9 mouse cellular contexts compared by ENCODE assay signal in genomic region chr17:75931022-75931421, GRCm38 (mm10).
DNase-seq lines count a peak whose midpoint lies in the region; ATAC-seq and TF ChIP-seq lines count a peak whose summit lies in the region.
"Had no signal": no experiment of that assay in that cellular context is flagged by ENCODE, and none has a peak within 500 bp of the region (broad histone marks: within the 10 kb centered on the region; RNA-seq: fewer than 3 reads in every experiment).

No protein-coding gene starts in this region.

- no peaks in the 10 kb centered on the region for H3K27me3 ChIP-seq in cerebellum, adult 2 months (ENCODE audit: control insufficient read depth, insufficient read depth, low read length)
- no peaks in the 10 kb centered on the region for H3K27me3 ChIP-seq in midbrain, postnatal 0 days (ENCODE audit: insufficient read depth, low read length)

- H3K4me3 ChIP-seq in cerebellum, adult 2 months (replicated peaks; ENCODE audit: insufficient read depth, low read depth, low read length) = no peak overlapping the region
- no peak overlapping the region for H3K4me3 ChIP-seq in lung, adult 2 months (replicated peaks; ENCODE audit: extremely low read depth, low read depth, low read length)
- no peak overlapping the region for H3K4me3 ChIP-seq in midbrain, postnatal 0 days (ENCODE audit: low read depth, low read length)

- no peaks in the 10 kb centered on the region for H3K9me3 ChIP-seq in midbrain, postnatal 0 days (ENCODE audit: low read length)

- WGBS in cerebellum, adult 2 months = 93% methylated on average over 1 of the region's 1 CpGs
- WGBS in lung, adult 2 months = 83% methylated on average over 1 of the region's 1 CpGs
- WGBS in midbrain, postnatal 0 days = 64% methylated on average over 1 of the region's 1 CpGs

- no peak for TF ChIP-seq POLR2A in cerebellum, adult 2 months (IDR thresholded peaks at IDR 0.05; ENCODE audit: borderline replicate concordance, insufficient read depth, low read length)
- TF ChIP-seq POLR2A in lung, adult 2 months (IDR thresholded peaks at IDR 0.05; ENCODE audit: borderline replicate concordance, extremely low read depth, low read depth, low read length) = no peak

- H3K27ac ChIP-seq in cerebellum, adult 2 months (ENCODE audit: insufficient read depth, low read length) = no peak overlapping the region
- H3K27ac ChIP-seq in midbrain, postnatal 0 days (ENCODE audit: low read depth, low read length) = no peak overlapping the region

- H3K9ac ChIP-seq in midbrain, postnatal 0 days (replicated peaks; ENCODE audit: low read length, poor library complexity, severe bottlenecking) = no peak overlapping the region

- TF ChIP-seq CTCF in cerebellum, adult 2 months (IDR thresholded peaks at IDR 0.05; ENCODE audit: borderline replicate concordance, insufficient read depth, low read depth, low read length) = peak; percentile 42; the same call in 1 of the 2 replicates
- peak; percentile 35; the same call in 1 of the 2 replicates for TF ChIP-seq CTCF in lung, adult 2 months (IDR thresholded peaks at IDR 0.05; ENCODE audit: insufficient read depth, low read length)
- TF ChIP-seq CTCF in midbrain, postnatal 0 days (IDR thresholded peaks at IDR 0.05) = peak; percentile 87

- H3K4me2 ChIP-seq in midbrain, postnatal 0 days (ENCODE audit: low read depth, low read length, poor library complexity, severe bottlenecking) = no peak overlapping the region

- H3K4me1 ChIP-seq in cerebellum, adult 2 months (ENCODE audit: control insufficient read depth, insufficient read depth, low read length) = no peaks in the 10 kb centered on the region
- H3K4me1 ChIP-seq in lung, adult 2 months (ENCODE audit: control insufficient read depth, insufficient read depth, low read length) = no peaks in the 10 kb centered on the region
- H3K4me1 ChIP-seq in midbrain, postnatal 0 days (ENCODE audit: insufficient read depth, low read length) = no peaks in the 10 kb centered on the region

- no peaks in the 10 kb centered on the region for H3K36me3 ChIP-seq in midbrain, postnatal 0 days (ENCODE audit: insufficient read depth, low read length)
- H3K36me3 ChIP-seq: G1E had no signal

- DNase-seq in cerebellum, adult 2 months = no peak
- DNase-seq in cerebellum, adult 9-11 months = no peak
- DNase-seq in lung, adult 2 months = no peak
- no peak for DNase-seq in lung, postnatal 25 days (ENCODE audit: low spot score)
- peak; percentile 54 for DNase-seq in embryo, embryonic 11.5 days (ENCODE audit: low read depth, low spot score)
- peak; percentile 4 to 20 for DNase-seq in kidney, postnatal 4 days
- peak; percentile 56 for DNase-seq in midbrain, postnatal 0 days (ENCODE audit: low spot score)
- DNase-seq in spleen, postnatal 36 days (ENCODE audit: low spot score in 2 of 2) = no peak

- no peak for ATAC-seq in midbrain, postnatal 0 days (ENCODE audit: low FRiP score)

Comparison
In these comparisons a context has a peak if more than half of its experiments do, and no peak if none do; other contexts are left out.
1. DNase-seq: peak in embryo, embryonic 11.5 days (single experiment), kidney, postnatal 4 days (2 of 2) and midbrain, postnatal 0 days (single experiment); none in cerebellum, adult 2 months (0 of 2), cerebellum, adult 9-11 months (single experiment), lung, adult 2 months (single experiment), lung, postnatal 25 days (single experiment) and spleen, postnatal 36 days (0 of 2).
2. CTCF ChIP-seq: peak in every context shown above with its lines; median percentile 87 in midbrain, postnatal 0 days; 42 in cerebellum, adult 2 months; 35 in lung, adult 2 months.